Mouse (Mus musculus) colon, adult 2 months (tissue): ENCODE data around the gene Samt4. TPM values are rescaled to one million over a fixed set of nuclear protein-coding genes. Genes with fewer than 3 reads are reported as not detected.

Experiments used
- polyA plus RNA-seq: library from polyadenylated mRNA; depleted of rRNA; stranded (reverse); fragments of >200 nt; gene quantifications from 2 replicates; pipeline ENCODE4 v1.2.3, GENCODE M21; 2012; rRNA removed

The Samt4 gene
- not detected in 2 replicates for polyA plus RNA-seq

GRCm38 (mm10) chrX:154481702-154482101 is at the start of gene Samt4:
Gene Samt4, plus strand, starts transcription at chrX:154482002.

Other genes with a start within 250 kb of the Samt4 start
- not detected in 2 replicates for gene 4930524N10Rik, start 138.6 kb upstream of the Samt4 start, polyA plus RNA-seq
- not detected in 2 replicates for gene Samt2, start 97.4 kb downstream of the Samt4 start, polyA plus RNA-seq